Mouse (Mus musculus): ENCODE results near the gene 4931422A03Rik. TPM values are rescaled to one million over a fixed set of nuclear protein-coding genes. Genes with fewer than 3 reads are reported as not detected.

Gene 4931422A03Rik
- total RNA-seq, 4 experiments from 2014 or later, result not detected

DNA sequence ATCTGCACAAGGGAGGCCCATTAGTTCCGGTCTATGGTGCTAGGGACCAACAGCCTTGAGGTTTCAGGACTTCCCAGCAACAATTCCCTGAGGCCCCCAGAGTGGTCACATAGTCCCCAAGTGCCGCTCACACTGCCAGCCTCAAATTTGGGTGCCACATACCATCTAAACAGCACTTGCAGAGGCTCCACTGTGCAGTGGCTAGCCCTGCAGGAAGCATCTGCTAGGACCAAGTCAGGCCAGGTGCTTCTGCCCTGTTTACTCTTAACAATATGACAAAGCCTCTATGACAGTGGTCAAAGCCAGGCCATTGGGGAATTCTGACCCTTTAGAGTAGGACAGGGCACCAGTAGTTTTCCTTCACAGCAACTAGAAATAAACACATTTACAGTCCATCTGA is 91.5 kb downstream of the 4931422A03Rik start:
- no peak for DNase-seq (ENCODE audit: low spot score)

DNA sequence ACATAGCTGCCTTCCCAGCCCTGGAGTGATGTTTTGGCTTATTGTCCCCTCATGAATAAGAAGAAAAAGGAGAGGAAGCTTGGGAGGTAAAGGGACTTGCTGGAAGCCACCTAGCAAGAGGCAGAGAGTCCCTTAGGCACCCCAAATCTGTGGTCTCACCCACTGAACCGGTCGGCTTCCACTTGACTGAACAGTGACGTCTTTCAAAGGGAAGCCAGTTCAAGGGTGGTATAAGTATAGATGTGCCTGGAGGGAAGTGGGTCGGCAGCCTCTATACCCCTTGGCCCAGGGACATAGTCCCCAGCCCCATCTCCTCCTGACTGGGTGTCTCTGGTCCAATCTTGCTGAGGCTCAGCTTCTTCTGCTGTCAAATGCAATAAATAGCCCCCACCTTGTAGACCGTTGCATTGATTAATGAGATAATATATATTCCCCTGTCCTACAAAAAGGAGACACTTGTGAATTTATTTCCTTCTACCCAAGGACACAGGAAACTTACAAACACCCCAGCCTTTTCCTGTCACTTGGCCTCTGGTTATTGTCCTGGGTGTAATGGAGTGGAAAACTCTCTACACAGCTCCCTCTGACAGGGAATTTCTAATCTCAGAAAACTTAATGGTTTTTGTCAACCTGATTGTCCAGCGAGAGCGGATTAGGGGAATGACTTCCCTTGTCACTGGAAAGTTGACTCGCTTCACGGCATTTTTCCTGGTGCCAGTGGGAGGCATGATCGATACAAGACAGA is 92.3 kb downstream of the 4931422A03Rik start:
- DNase-seq (ENCODE audit: low spot score), result no peak

DNA sequence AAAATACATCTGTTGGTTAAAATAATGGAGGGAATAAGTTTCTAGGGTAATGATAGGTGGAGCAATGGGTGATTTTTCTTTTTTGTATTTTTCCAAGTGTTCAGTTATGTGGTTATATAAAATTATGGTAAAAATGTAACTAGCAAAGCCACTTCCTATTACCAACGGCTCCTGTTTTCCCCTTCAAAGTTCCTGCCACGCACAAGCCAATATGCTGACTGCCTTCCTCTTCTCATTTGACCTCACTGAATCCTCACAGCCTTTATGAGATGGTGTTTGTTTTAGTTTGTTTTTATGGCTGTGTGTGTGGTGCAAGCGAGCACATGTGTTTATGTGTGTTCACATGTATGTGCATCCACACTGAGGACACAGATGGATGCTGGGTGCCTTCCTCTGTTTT is 93.5 kb downstream of the 4931422A03Rik start:
- DNase-seq (ENCODE audit: low spot score), result no peak

DNA sequence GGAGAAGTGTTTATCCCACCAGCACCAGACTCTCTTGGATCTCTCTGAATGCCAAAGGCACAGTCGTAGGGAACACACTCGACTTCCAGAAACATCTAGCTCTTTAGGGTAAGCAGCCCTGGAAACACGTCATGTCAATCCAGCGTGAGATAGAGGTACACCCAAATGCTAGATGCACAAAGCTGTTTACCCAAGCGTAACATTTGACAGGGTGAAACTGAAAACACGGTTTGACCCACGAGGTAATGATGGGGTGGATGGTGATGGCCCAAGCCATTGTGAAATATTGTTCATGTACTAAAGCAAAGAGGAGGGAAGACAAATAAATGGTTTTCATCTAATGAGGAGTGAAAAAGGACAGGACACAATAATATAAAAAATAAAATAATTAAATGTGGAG is 93.9 kb downstream of the 4931422A03Rik start:
- DNase-seq (ENCODE audit: low spot score), result no peak

DNA sequence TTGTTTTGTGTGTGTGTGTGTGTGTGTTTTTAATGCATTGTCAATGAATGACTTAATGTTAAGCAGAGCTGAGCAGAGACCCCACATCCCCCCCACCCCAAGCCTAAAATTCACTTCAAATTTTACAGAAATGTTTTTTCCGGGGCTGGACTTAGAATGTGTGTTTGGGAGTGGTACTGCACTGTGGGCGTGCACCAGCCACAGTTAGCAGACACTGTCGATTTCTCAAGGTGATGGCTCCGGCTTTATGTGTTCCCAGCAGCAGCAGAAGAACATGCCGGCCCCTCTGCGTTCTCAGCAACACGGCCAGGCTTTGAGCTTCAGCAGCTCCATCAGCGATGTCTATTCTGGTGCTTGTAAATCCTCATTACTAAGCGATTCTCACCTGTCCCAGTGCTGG is 95.7 kb downstream of the 4931422A03Rik start:
- DNase-seq (ENCODE audit: low spot score), result no peak

DNA sequence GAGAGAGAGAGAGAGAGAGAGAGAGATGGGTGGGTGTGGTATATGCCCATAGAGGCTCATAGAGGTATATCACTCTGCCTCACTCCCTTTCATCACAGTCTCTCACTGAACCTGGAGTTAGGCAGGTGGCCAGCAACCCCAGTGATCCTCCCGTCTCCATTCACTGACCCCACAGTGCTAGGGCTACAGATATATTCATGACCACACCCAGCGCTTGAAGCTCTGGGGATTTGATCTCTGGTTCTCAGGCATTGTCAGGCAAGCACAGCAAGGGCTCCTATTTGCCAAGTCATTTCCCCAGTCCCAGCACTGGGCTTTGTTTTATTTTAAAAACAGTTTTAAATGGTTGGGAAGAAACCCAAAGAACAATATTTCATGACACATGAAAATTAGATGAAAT is 96.1 kb downstream of the 4931422A03Rik start:
- DNase-seq (ENCODE audit: low spot score), result peak; percentile 27

DNA sequence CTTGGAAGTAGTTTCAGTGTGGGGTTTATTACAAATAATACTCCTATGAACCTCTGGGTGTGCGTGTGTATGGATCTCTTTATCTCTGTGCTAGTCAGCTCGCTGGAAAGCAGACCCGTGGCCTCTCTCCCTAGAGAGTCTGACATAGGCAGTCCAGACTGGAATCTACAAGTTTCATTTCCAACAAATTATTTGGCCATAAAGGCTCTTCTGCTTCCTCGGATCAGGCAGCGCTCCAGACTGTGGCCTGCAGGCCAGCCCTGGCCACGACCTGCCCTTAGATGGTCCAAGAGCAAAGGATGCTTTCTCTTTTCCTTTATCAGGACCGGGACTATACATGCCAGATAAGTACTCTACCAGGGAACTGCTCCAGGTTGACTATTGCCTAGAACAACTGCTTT is 96.7 kb downstream of the 4931422A03Rik start:
- peak; percentile 53 for DNase-seq (ENCODE audit: low spot score)

DNA sequence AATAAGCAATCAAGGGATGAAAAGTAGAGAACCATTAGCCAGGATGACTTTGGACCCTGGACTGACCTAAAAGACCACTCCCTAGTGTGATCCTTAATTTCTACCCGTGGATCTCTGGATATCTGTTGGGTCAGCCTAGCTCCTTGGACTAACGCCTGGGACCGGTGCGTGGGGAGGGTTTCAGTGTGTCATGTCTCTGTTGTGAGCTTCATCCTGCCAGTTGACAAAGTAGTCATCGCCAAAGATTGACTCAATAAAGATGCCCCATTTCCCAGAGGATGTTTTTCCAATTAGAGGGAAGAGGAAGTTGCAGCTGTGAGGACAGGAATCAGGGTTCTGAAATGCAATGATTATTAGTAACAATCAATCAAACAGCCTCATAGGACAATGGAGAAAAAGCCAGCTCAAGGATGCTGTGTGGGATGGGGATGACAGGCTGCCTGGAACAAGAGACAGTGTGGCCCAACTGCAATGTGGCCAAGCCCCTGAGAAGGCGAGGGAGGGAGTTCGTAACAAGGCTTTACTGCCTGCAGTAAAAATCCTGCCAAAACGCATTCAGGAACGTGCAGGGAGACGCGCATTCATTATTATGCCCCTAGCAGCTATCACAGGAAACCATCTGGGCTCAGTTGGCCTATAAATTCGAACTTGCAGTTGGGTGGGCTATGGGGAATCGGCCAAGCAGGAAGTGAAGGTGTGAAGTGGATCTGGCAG is 97.7 kb downstream of the 4931422A03Rik start:
- DNase-seq (ENCODE audit: low spot score), result peak; percentile 38

DNA sequence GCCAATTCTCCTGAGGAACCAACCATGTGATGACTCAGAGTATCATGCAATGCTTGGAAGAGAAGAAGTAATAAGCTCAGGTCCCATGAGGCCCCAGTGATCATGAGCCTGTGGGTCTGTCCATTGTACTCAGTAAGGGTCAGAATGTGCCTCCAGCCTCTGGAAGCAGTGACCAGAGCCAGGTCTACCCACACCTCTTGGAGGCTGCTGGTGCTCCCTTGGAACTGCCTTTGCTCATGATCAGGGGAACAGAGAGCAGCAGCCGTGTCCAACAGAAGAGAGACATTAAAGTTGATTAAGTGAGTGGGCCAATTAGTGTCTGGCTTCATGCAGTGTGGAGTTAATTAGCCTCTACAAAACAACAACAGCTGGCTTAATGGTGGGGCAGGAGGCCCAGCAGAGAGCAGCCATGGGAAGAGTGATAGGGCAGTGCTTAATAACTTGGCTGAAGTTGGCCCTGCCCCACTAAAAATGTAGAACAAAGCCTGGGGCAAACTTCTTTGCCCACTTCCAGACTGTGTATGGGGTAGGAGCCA is 100.5 kb downstream of the 4931422A03Rik start:
- peak; percentile 75 for DNase-seq (ENCODE audit: low spot score)

DNA sequence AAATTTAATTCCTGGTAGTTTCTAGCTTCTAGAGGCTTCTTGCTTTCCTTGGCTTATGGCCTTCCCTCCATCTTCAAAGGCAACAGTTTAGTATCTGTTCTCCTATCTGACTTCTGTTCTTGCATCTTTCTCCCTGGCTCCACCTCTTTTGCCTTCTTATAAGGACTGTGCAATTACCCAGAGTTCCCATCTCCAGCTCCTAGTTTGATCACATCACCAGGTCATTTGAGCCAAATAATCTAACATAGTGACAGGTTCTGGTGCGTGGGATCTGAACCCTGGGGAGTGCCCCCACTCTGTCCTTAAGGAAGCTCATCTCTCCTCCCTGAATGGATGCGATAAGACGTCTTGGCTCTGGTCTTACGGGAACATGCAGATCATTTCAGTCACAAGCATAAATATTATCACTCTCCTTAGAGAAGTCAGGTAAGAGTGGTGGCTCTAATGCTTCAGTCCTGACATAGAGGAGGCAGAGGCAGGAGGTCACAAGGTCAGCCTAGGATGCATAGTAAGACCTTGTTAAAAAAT is 101.5 kb downstream of the 4931422A03Rik start:
- DNase-seq (ENCODE audit: low spot score), result no peak

DNA sequence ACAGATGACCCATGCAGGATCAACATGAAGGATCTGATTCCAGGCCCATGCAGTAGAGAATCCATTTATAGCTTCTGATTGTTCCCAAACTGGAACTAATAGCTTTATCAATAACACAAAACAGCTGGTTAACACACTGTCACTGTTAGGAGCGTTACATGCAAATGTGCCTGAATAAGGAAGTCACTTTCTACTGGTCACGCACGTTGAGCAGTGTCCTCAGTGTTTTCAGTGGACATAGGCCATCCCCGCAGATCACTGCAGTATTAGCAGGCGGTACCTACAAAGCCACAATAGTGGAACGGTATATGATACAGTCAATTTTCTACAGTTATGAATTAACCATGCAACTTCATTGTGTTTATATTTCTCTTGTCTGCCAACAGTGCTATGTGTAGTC is 108.7 kb downstream of the 4931422A03Rik start:
- no peak for DNase-seq (ENCODE audit: low spot score)

DNA sequence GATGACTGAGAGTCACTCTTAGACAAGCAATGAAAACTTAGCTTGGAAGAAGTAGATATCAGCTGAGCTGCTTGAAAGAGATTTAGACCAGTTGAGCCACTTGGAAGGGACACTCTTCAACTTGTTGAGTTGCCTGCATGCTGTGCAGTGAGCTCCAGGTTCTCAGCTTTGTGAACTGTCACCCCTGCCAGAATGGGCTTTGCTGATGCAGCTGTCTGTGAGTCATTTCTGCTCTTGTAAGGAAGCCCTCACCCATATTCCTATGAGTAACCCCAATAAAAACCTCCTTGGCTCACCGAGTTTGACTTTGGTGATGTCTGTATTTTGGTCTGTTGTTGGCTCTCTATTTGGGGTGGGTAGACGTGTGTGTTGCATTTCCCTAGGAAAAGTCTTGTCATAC is 109.8 kb downstream of the 4931422A03Rik start:
- no peak for DNase-seq (ENCODE audit: low spot score)

DNA sequence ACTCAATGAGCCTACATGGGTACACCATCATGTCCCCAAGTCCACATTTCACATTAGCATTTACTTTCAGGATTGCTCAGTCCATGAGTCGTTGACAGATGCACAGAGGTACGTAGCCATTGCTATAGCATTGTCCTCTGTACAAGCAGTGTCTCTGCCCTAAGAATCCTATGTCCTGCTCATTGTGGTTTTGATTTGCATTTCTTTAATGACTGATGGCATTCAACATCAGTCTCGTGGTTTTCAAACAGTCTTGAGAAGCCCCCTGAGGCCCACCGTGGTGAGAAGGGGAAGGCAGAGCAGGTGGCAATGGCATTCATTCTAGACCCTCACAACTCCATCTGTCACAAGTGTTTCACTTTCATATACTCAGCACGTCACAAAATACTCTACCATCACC is 110.8 kb downstream of the 4931422A03Rik start:
- no peak for DNase-seq (ENCODE audit: low spot score)

Other genes starting within 250 kb of the 4931422A03Rik start
- gene Caprin1, start 230.7 kb downstream of the 4931422A03Rik start, total RNA-seq (2022), result 100 to 1,000 TPM; 148 to 197 (median 176) TPM
- gene Lmo2, start 70.4 kb downstream of the 4931422A03Rik start, total RNA-seq (2022), result 10 to 100 TPM; 25.6 to 27.7 (median 26.0) TPM
- gene Fbxo3, start 640 bp downstream of the 4931422A03Rik start, total RNA-seq (2022), result 10 to 100 TPM; 51.5 to 57.2 (median 52.1) TPM
- under 1 TPM in 2 of 4 experiments, not detected in 2; 0.20 to 0.41 TPM for gene Gm10912, start 37.5 kb upstream of the 4931422A03Rik start, total RNA-seq (2022)
- not detected for gene Gm10799, start 40.2 kb upstream of the 4931422A03Rik start, total RNA-seq (2022)
- gene Cd59b, start 41.5 kb upstream of the 4931422A03Rik start, total RNA-seq (2022), result 1 to 10 TPM; 2.3 to 4.7 (median 3.4) TPM
- 10 to 100 TPM; 55.7 to 60.2 (median 57.9) TPM for gene Cd59a, start 67.4 kb upstream of the 4931422A03Rik start, total RNA-seq (2022)
- 1 to 10 TPM in 1 of 4 experiments, under 1 TPM in 2, not detected in 1; 0.56 to 1.4 (median 0.68) TPM for gene A930018P22Rik, start 94.4 kb upstream of the 4931422A03Rik start, total RNA-seq (2022)